Mouse (Mus musculus) CH12.LX (cell line): ENCODE measurements around the gene Ptbp1. TPM values are rescaled to one million over a fixed set of nuclear protein-coding genes. Genes with fewer than 3 reads are reported as not detected.

ENCODE experiments used
- DNase-seq: peaks from one replicate; pipeline ENCODE4 v3.0.0-alpha.2; 2013; ENCODE audit errors: extremely low read depth
- H3K27ac ChIP-seq: 2 replicates; pipeline ENCODE4 v1.5.1; 2012; ENCODE audit warnings: low read depth, mild to moderate bottlenecking, control low read depth, moderate library complexity; ENCODE audit not compliant: insufficient read depth
- H3K27me3 ChIP-seq: replicated peaks from 2 replicates; pipeline ENCODE3; 2012; ENCODE audit warnings: inconsistent platforms
- H3K36me3 ChIP-seq, 2 experiments: replicated peaks in 1 of 2; 2 replicates each; pipeline versions ENCODE3 to v1.6.1; 2012; ENCODE audit warnings: inconsistent platforms in 1 of 2, low read length in 1 of 2, mild to moderate bottlenecking in 1 of 2, mixed read lengths in 1 of 2, moderate library complexity in 1 of 2; ENCODE audit not compliant: control insufficient read depth in 1 of 2, insufficient read depth in 1 of 2
- H3K4me1 ChIP-seq, 2 experiments: 2 replicates each; pipeline ENCODE4 v1.6.1; 2012; ENCODE audit warnings: inconsistent platforms in 1 of 2, moderate library complexity in 1 of 2; ENCODE audit not compliant: insufficient read depth in 2 of 2, control insufficient read depth in 1 of 2
- H3K4me2 ChIP-seq: 2 replicates; pipeline ENCODE4 v1.6.1; 2012; ENCODE audit warnings: low read depth, mild to moderate bottlenecking, control low read depth; ENCODE audit not compliant: poor library complexity, insufficient read depth, severe bottlenecking
- H3K4me3 ChIP-seq, 3 experiments: fragments of 150-350 bp in 1 of 3; sonication (generic) in 1 of 3; replicated peaks in 1 of 3; 2 replicates each; pipeline versions ENCODE3 to v1.5.1; 2011 to 2012; ENCODE audit warnings: low read depth in 2 of 3, low read length in 2 of 3, mild to moderate bottlenecking in 2 of 3, moderate library complexity in 2 of 3, control low read depth in 1 of 3, improper control_type of control experiment in 1 of 3, inconsistent platforms in 1 of 3, mixed read lengths in 1 of 3; ENCODE audit not compliant: poor library complexity in 1 of 3
- H3K79me2 ChIP-seq: replicated peaks from 2 replicates; pipeline ENCODE4 v1.6.1; 2012; ENCODE audit warnings: mild to moderate bottlenecking, moderate library complexity; ENCODE audit not compliant: control insufficient read depth, poor library complexity, insufficient read depth, severe bottlenecking; ENCODE audit errors: extremely low read depth
- H3K9ac ChIP-seq: 2 replicates; pipeline ENCODE4 v1.6.1; 2012; ENCODE audit warnings: low read depth, mild to moderate bottlenecking, control low read depth, moderate library complexity; ENCODE audit not compliant: insufficient read depth
- H3K9me3 ChIP-seq: replicated peaks from 2 replicates; pipeline ENCODE3; 2012; ENCODE audit warnings: low read length, inconsistent platforms, mixed read lengths
- CHD1 ChIP-seq: IDR thresholded peaks from 2 replicates; pipeline ENCODE4 v1.6.1; 2012; ENCODE audit warnings: low read depth, low read length, improper control_type of control experiment, inconsistent platforms
- CHD2 ChIP-seq: IDR thresholded peaks from 2 replicates; pipeline ENCODE4 v1.6.1; 2011; ENCODE audit warnings: low read length, improper control_type of control experiment
- E2F4 ChIP-seq: IDR thresholded peaks from 2 replicates; pipeline ENCODE4 v1.6.1; 2011; ENCODE audit warnings: low read depth, low read length, improper control_type of control experiment; ENCODE audit not compliant: insufficient replicate concordance
- ELF1 ChIP-seq: IDR thresholded peaks from 2 replicates; pipeline ENCODE4 v1.6.1; 2014; ENCODE audit warnings: low read depth, mild to moderate bottlenecking, inconsistent platforms, low read length, improper control_type of control experiment
- ETS1 ChIP-seq: conservative IDR thresholded peaks from 2 replicates; pipeline ENCODE4 v1.6.1; 2012; ENCODE audit warnings: low read depth, mild to moderate bottlenecking, inconsistent platforms, low read length, improper control_type of control experiment, moderate library complexity
- GABPA ChIP-seq: IDR thresholded peaks from 2 replicates; pipeline ENCODE4 v1.6.1; 2012; ENCODE audit warnings: low read depth, low read length, improper control_type of control experiment, inconsistent platforms; ENCODE audit not compliant: insufficient replicate concordance
- HCFC1 ChIP-seq: IDR thresholded peaks from 2 replicates; pipeline ENCODE4 v1.6.1; 2012; ENCODE audit warnings: low read depth, mild to moderate bottlenecking, inconsistent platforms, low read length, improper control_type of control experiment
- IRF4 ChIP-seq: IDR thresholded peaks from 2 replicates; pipeline ENCODE4 v1.6.1; 2014; ENCODE audit warnings: low read depth, mild to moderate bottlenecking, inconsistent platforms, low read length, improper control_type of control experiment
- JUN ChIP-seq: IDR thresholded peaks from 2 replicates; pipeline ENCODE4 v1.6.1; 2011; ENCODE audit warnings: low read depth, mild to moderate bottlenecking, low read length, improper control_type of control experiment, moderate library complexity; ENCODE audit not compliant: insufficient read depth
- JUND ChIP-seq: conservative IDR thresholded peaks from 2 replicates; pipeline ENCODE4 v1.6.1; 2011; ENCODE audit warnings: low read depth, low read length, improper control_type of control experiment
- KAT2A ChIP-seq: IDR thresholded peaks from 2 replicates; pipeline ENCODE4 v1.6.1; 2012; ENCODE audit warnings: low read length, improper control_type of control experiment, inconsistent platforms; ENCODE audit not compliant: insufficient replicate concordance
- MAX ChIP-seq: IDR thresholded peaks from 2 replicates; pipeline ENCODE4 v1.6.1; 2011; ENCODE audit warnings: low read length, improper control_type of control experiment
- NELFE ChIP-seq: IDR thresholded peaks from 2 replicates; pipeline ENCODE4 v1.6.1; 2011; ENCODE audit warnings: low read depth, low read length, improper control_type of control experiment
- PAX5 ChIP-seq: IDR thresholded peaks from 2 replicates; pipeline ENCODE4 v1.6.1; 2012; ENCODE audit warnings: low read length, inconsistent platforms, mixed read lengths
- POLR2A ChIP-seq: IDR thresholded peaks from 2 replicates; pipeline ENCODE4 v1.6.1; 2011; ENCODE audit warnings: low read depth, mild to moderate bottlenecking, improper control_type of control experiment, low read length
- POLR2AphosphoS2 ChIP-seq: IDR thresholded peaks from 2 replicates; pipeline ENCODE4 v1.6.1; 2011; ENCODE audit warnings: low read depth, low read length, improper control_type of control experiment
- RCOR1 ChIP-seq: conservative IDR thresholded peaks from 2 replicates; pipeline ENCODE4 v1.6.1; 2012; ENCODE audit warnings: low read depth, mild to moderate bottlenecking, inconsistent platforms, low read length, improper control_type of control experiment
- SIN3A ChIP-seq: IDR thresholded peaks from 2 replicates; pipeline ENCODE4 v1.6.1; 2012; ENCODE audit warnings: low read length, improper control_type of control experiment, inconsistent platforms
- TBP ChIP-seq: conservative IDR thresholded peaks from 2 replicates; pipeline ENCODE4 v1.6.1; 2011; ENCODE audit warnings: low read depth, low read length, improper control_type of control experiment
- UBTF ChIP-seq: IDR thresholded peaks from 2 replicates; pipeline ENCODE4 v1.6.1; 2012; ENCODE audit warnings: low read depth, mild to moderate bottlenecking, inconsistent platforms, low read length, improper control_type of control experiment, moderate library complexity
- USF1 ChIP-seq: IDR thresholded peaks from 2 replicates; pipeline ENCODE4 v1.6.1; 2014; ENCODE audit warnings: low read depth, mild to moderate bottlenecking, inconsistent platforms, low read length, improper control_type of control experiment
- USF2 ChIP-seq: conservative IDR thresholded peaks from 2 replicates; pipeline ENCODE4 v1.6.1; 2011; ENCODE audit warnings: low read depth, low read length, improper control_type of control experiment
- ZNF384 ChIP-seq: IDR thresholded peaks from 2 replicates; pipeline ENCODE4 v1.6.1; 2012; ENCODE audit warnings: low read depth, low read length, improper control_type of control experiment, inconsistent platforms
- dilution Hi-C: fragments of 300-500 bp; cut with MboI; formaldehyde crosslinking; loops from 2 replicates; pipeline ENCODE4 v1.14.3; 2020; ENCODE audit warnings: low sequenced_read_pairs; ENCODE audit not compliant: extremely low pct_unique_long_range_greater_than_20kb, extremely low pct_ligation_motif_present
- in situ Hi-C: fragments of 300-500 bp; cut with MboI; formaldehyde crosslinking; loops from 3 replicates; pipeline ENCODE4 v1.14.3; 2019; ENCODE audit warnings: low sequenced_read_pairs, low pct_ligation_motif_present, low pct_unique_long_range_greater_than_20kb, mixed read lengths
- polyA plus RNA-seq: library from polyadenylated mRNA; unstranded; fragments of >175 nt; gene quantifications from 2 replicates; pipeline ENCODE4 v1.2.1, GENCODE M21; 2012; ENCODE audit warnings: low read depth; ENCODE audit not compliant: insufficient read length
- total RNA-seq, 2 experiments: library from RNA; depleted of rRNA; stranded (reverse); fragments of 300-350 nt in 1 of 2; fragments of >200 nt in 1 of 2; gene quantifications; 2 replicates each; pipeline ENCODE4 v1.2.3; 2012 to 2014

Gene Ptbp1
- total and polyA plus RNA-seq, 3 experiments, result 252 to 497 (median 284) TPM

- TF ChIP-seq JUN, result no peak
- TF ChIP-seq CHD1, result no peak
- no peak for TF ChIP-seq GABPA
- TF ChIP-seq SIN3A, result no peak
- TF ChIP-seq TBP, result no peak
- TF ChIP-seq CHD2, result no peak
- TF ChIP-seq JUND, result no peak
- TF ChIP-seq E2F4, result no peak
- TF ChIP-seq MAX, result no peak
- TF ChIP-seq ETS1, result no peak
- no peak for TF ChIP-seq UBTF
- TF ChIP-seq POLR2A, result no peak
- Histone ChIP-seq H3K4me3 (no peak overlapping the region), H3K36me3 (peaks cover 0 to 4% of the 10 kb centered on the region in 2 experiments), H3K4me1 (peaks cover 10 to 20% of the 10 kb centered on the region in 2 experiments), H3K4me2 (no peak overlapping the region), H3K9ac (no peak overlapping the region), H3K27me3 (no peaks in the 10 kb centered on the region), H3K27ac (no peak overlapping the region), H3K9me3 (no peaks in the 10 kb centered on the region), H3K79me2 (no peaks in the 10 kb centered on the region)
- in situ Hi-C loops (no loop called here), dilution Hi-C loops (no loop called here)
- DNase-seq, result no peak
Measured at GRCm38 (mm10) chr10:79872862-79873261, 18.6 kb downstream of the Ptbp1 start.

DNA sequence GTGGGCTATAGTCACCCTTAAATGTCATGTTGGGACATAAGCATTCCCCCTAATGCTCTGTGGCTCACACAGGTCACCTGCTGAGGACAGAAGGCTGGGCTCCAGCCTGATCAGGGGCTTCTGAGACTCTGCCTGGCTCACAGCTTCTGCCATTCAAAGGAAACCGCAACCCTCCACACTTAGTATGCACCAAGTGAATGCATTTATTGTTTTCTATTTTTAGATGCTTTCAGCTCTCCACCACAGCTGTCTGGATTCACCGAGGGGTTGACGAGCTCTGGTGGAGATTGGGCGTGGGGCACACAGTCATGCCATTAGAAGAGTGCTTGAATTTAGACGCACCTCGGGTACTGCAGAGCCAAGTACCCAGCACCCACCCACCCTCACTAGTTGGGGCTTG lies 19.1 kb downstream of the Ptbp1 start:
- Histone ChIP-seq H3K79me2 (no peaks in the 10 kb centered on the region), H3K27ac (no peak overlapping the region), H3K4me3 (no peak overlapping the region), H3K4me1 (peaks cover 10 to 23% of the 10 kb centered on the region in 2 experiments), H3K9ac (no peak overlapping the region), H3K36me3 (peaks cover 0 to 4% of the 10 kb centered on the region in 2 experiments), H3K9me3 (no peaks in the 10 kb centered on the region), H3K4me2 (no peak overlapping the region), H3K27me3 (no peaks in the 10 kb centered on the region)
- TF ChIP-seq IRF4, result no peak
- no peak for TF ChIP-seq JUND
- no peak for TF ChIP-seq GABPA
- dilution Hi-C loops (no loop called here), in situ Hi-C loops (no loop called here)
- no peak for DNase-seq

GRCm38 (mm10) chr10:79873715-79874289 lies 19.6 kb downstream of the Ptbp1 start:
- TF ChIP-seq ELF1, result no peak
- TF ChIP-seq NELFE, result no peak
- no peak for TF ChIP-seq RCOR1
- no peak for TF ChIP-seq HCFC1
- TF ChIP-seq POLR2AphosphoS2, result no peak
- TF ChIP-seq KAT2A, result no peak
- no peak for TF ChIP-seq SIN3A
- TF ChIP-seq USF1, result no peak
- no peak for TF ChIP-seq ZNF384
- no peak for TF ChIP-seq PAX5
- TF ChIP-seq USF2, result no peak
- TF ChIP-seq CHD2, result no peak
- H3K27ac ChIP-seq, result no peak overlapping the region
- H3K36me3 ChIP-seq, result peaks cover 0 to 4% of the 10 kb centered on the region in 2 experiments
- peak overlapping the region; percentile 59 for H3K4me2 ChIP-seq
- in situ Hi-C loops (no loop called here), dilution Hi-C loops (no loop called here)
- H3K4me3 ChIP-seq, result no peak overlapping the region
- no peak overlapping the region for H3K9ac ChIP-seq
- no peaks in the 10 kb centered on the region for H3K9me3 ChIP-seq
- no peak for DNase-seq
- peaks cover 10 to 23% of the 10 kb centered on the region in 2 experiments for H3K4me1 ChIP-seq
- H3K79me2 ChIP-seq, result no peaks in the 10 kb centered on the region
- no peaks in the 10 kb centered on the region for H3K27me3 ChIP-seq
